Mouse (Mus musculus) ES-Bruce4 (cell line): Measurements from ENCODE around the gene Frmd3. TPM values are rescaled to one million over a fixed set of nuclear protein-coding genes. Genes with fewer than 3 reads are reported as not detected.
"Not testable (repeated sequence)": the region's sequence is repeated elsewhere in the genome, so short reads cannot be mapped to it uniquely, and the experiment has no call there.

Experiments used
- H3K27ac ChIP-seq: 2 replicates; pipeline ENCODE4 v1.5.1; 2012; ENCODE audit warnings: low read length, inconsistent platforms; ENCODE audit not compliant: insufficient read depth
- H3K27me3 ChIP-seq: 2 replicates; pipeline ENCODE4 v1.6.1; 2012; ENCODE audit warnings: mild to moderate bottlenecking, low read length, inconsistent platforms; ENCODE audit not compliant: control insufficient read depth, poor library complexity, insufficient read depth, severe bottlenecking
- H3K36me3 ChIP-seq: 2 replicates; pipeline ENCODE4 v1.6.1; 2012; ENCODE audit warnings: inconsistent platforms, mild to moderate bottlenecking, low read length, moderate library complexity; ENCODE audit not compliant: control insufficient read depth, poor library complexity, insufficient read depth, severe bottlenecking
- H3K4me1 ChIP-seq: one replicate; pipeline ENCODE4 v1.8.1; 2011; ENCODE audit warnings: low read length; ENCODE audit not compliant: control insufficient read depth, insufficient read depth
- H3K4me3 ChIP-seq: 2 replicates; pipeline ENCODE4 v1.5.1; 2011; ENCODE audit warnings: low read depth, mild to moderate bottlenecking, low read length
- H3K9ac ChIP-seq: 2 replicates; pipeline ENCODE4 v1.6.1; 2012; ENCODE audit warnings: low read depth, mild to moderate bottlenecking, inconsistent platforms; ENCODE audit not compliant: poor library complexity, severe bottlenecking
- H3K9me3 ChIP-seq: replicated peaks from 2 replicates; pipeline ENCODE4 v1.6.1; 2012; ENCODE audit warnings: mild to moderate bottlenecking, low read length, inconsistent platforms; ENCODE audit not compliant: control insufficient read depth, poor library complexity, insufficient read depth, severe bottlenecking
- CTCF ChIP-seq: IDR thresholded peaks from one replicate; pipeline ENCODE4 v1.8.1; 2011; ENCODE audit warnings: low read depth, low read length
- EP300 ChIP-seq: IDR thresholded peaks from 2 replicates; pipeline ENCODE4 v1.6.1; 2011; ENCODE audit warnings: low read depth, low read length; ENCODE audit not compliant: insufficient read depth
- POLR2A ChIP-seq: IDR thresholded peaks from one replicate; pipeline ENCODE4 v1.8.1; 2011; ENCODE audit warnings: low read length; ENCODE audit not compliant: insufficient read depth
- polyA plus RNA-seq: library from polyadenylated mRNA; stranded (reverse); fragments of >200 nt; gene quantifications from 2 replicates; pipeline ENCODE4 v1.2.4, GENCODE M21; 2011; ENCODE audit warnings: low read depth; ENCODE audit not compliant: missing spikeins, insufficient read depth, insufficient read length

Gene Frmd3
- polyA plus RNA-seq, 1 experiment = 0.39 TPM

DNA sequence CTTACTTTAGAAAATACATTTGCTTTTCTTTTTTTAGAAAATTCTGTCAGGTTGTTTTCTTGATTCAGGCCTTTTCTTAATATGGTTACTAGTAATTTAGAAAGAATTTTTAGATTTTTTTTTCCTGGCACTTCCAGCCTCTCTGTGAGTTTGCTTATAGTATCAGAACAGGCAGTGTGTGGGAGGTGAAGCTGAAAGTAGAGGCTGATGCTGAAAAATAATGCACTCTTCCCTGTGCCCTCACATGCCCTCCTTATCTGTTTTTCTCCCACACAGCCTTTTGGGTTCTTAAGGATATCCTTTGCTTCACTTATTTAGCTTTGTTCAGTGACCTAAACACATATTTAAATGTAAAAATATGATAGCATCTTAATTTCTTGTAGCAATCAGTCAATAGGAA is 30.0 kb downstream of the Frmd3 start:
- Histone ChIP-seq H3K9me3 (no peaks in the 10 kb centered on the region), H3K36me3 (no peaks in the 10 kb centered on the region)
- no peak for TF ChIP-seq EP300
- TF ChIP-seq CTCF = no peak
- no peak for TF ChIP-seq POLR2A

GRCm38 (mm10) chr4:74051692-74052091 is 38.5 kb downstream of the Frmd3 start:
- no peak overlapping the region for H3K4me3 ChIP-seq
- H3K4me1 ChIP-seq = no peaks in the 10 kb centered on the region
- H3K36me3 ChIP-seq = no peaks in the 10 kb centered on the region
- H3K9ac ChIP-seq = no peak overlapping the region
- no peaks in the 10 kb centered on the region for H3K27me3 ChIP-seq
- no peaks in the 10 kb centered on the region for H3K9me3 ChIP-seq
- TF ChIP-seq CTCF = no peak
- TF ChIP-seq POLR2A = no peak
- no peak for TF ChIP-seq EP300
- H3K27ac ChIP-seq = no peak overlapping the region

More for the DNA sequence above, 30.0 kb downstream of the Frmd3 start:
- H3K4me3 ChIP-seq = no peak overlapping the region
- H3K4me1 ChIP-seq = no peaks in the 10 kb centered on the region
- H3K9ac ChIP-seq = no peak overlapping the region
- no peak overlapping the region for H3K27ac ChIP-seq
- no peaks in the 10 kb centered on the region for H3K27me3 ChIP-seq

DNA sequence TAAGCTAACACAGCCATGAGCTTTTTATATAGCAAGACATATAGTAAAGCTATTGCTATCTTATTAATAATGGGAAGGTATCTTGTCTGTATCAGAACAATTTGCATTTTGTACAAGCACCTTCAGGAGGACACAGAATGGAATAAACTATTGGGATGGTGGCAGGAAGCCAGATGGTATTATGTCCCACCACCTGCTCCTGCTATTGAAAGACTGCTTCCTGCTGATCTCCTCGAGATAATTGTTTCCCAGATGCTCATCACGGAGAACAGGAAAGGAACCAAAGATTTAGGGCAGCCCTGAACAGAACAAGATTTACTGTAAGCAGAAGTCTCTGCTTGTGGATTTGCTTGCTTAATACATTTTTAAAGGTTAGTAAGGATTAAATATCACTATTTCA is 63.5 kb downstream of the Frmd3 start:
- Histone ChIP-seq H3K4me1 (no peaks in the 10 kb centered on the region), H3K36me3 (no peaks in the 10 kb centered on the region), H3K27ac (no peak overlapping the region), H3K9ac (no peak overlapping the region), H3K9me3 (no peaks in the 10 kb centered on the region), H3K4me3 (no peak overlapping the region), H3K27me3 (no peaks in the 10 kb centered on the region)
- no peak for TF ChIP-seq EP300
- TF ChIP-seq POLR2A = no peak
- TF ChIP-seq CTCF = no peak

DNA sequence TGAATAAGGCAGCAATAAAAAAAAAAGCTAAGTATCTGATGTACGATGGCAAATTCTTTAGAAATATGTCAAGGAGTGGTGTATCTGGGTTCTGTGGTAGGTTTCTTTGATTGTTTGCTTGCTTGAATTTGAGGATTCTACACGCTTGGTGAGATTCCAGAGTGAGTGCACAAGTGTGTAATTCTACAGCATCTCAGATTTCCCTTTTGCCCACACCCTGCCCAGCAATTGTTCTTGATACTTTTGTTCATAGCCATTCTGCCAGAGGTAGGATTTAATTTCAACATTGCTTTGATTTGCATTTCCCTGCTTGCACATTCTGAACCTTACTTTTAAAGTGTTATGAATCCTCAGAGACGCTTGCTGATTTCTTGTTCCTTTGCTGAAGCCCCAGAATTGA is 97.6 kb downstream of the Frmd3 start:
- Histone ChIP-seq H3K36me3 (no peaks in the 10 kb centered on the region), H3K4me3 (no peak overlapping the region), H3K27ac (no peak overlapping the region), H3K9ac (no peak overlapping the region), H3K9me3 (no peaks in the 10 kb centered on the region), H3K4me1 (no peaks in the 10 kb centered on the region), H3K27me3 (no peaks in the 10 kb centered on the region)
- TF ChIP-seq POLR2A = no peak
- no peak for TF ChIP-seq CTCF
- TF ChIP-seq EP300 = no peak

DNA sequence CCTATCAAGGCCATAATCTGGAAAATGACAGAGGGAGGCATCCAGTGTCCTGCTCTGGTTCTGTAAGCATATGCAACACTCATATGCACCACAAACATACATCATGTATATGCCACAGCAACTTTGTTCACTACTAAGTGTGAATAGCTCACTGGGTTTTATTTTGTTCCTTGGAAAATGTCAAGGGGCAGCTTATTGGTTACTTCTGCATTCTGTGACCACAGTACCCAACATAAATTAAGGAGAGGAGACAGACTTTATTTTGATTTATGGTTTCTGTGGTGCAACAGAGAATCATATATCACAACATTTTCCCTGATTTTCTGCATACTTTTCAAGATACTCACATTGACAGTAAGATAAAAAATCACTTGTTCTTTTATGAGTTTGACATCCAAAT is 178.3 kb downstream of the Frmd3 start:
- H3K4me3 ChIP-seq = no peak overlapping the region
- no peaks in the 10 kb centered on the region for H3K4me1 ChIP-seq
- no peaks in the 10 kb centered on the region for H3K27me3 ChIP-seq
- no peak for TF ChIP-seq POLR2A
- TF ChIP-seq EP300 = no peak
- TF ChIP-seq CTCF = no peak
- H3K9ac ChIP-seq = no peak overlapping the region
- H3K27ac ChIP-seq = no peak overlapping the region
- no peaks in the 10 kb centered on the region for H3K36me3 ChIP-seq
- no peaks in the 10 kb centered on the region for H3K9me3 ChIP-seq

- Histone ChIP-seq H3K9ac (no peak overlapping the region), H3K9me3 (no peaks in the 10 kb centered on the region), H3K27me3 (no peaks in the 10 kb centered on the region), H3K4me3 (no peak overlapping the region), H3K36me3 (no peaks in the 10 kb centered on the region), H3K4me1 (no peaks in the 10 kb centered on the region), H3K27ac (no peak overlapping the region)
- TF ChIP-seq CTCF (no peak), EP300 (no peak), POLR2A (no peak)
Observed at GRCm38 (mm10) chr4:74201281-74201811, 188.1 kb downstream of the Frmd3 start.

- H3K36me3 ChIP-seq = not testable (repeated sequence)
Observed at GRCm38 (mm10) chr4:74221780-74222179, 208.5 kb downstream of the Frmd3 start.

More at GRCm38 (mm10) chr4:74221780-74222179, 208.5 kb downstream of the Frmd3 start:
- not testable (repeated sequence) for H3K27ac ChIP-seq, H3K27me3 ChIP-seq, H3K4me1 ChIP-seq, H3K4me3 ChIP-seq, H3K9ac ChIP-seq, H3K9me3 ChIP-seq
